Mouse (Mus musculus) CD4-positive, CD25-positive, alpha-beta regulatory T cell (primary cell): ENCODE measurements around the gene Cpa1. TPM values are rescaled to one million over a fixed set of nuclear protein-coding genes. Genes with fewer than 3 reads are reported as not detected.

Source experiments
- polyA plus RNA-seq: library from polyadenylated mRNA; unstranded; fragments of 100-300 nt; shearing (Covaris generic); gene quantifications from one replicate; pipeline ENCODE4 v1.2.1, GENCODE M21; 2017

Cpa1 gene
- not detected for polyA plus RNA-seq

GRCm38 (mm10) chr6:30638674-30639268 is at the start of gene Cpa1:
Gene Cpa1, plus strand, starts transcription at chr6:30639218.

GRCm38 (mm10) chr6:30610710-30611109 is 28.3 kb upstream of the Cpa1 start, which contains the start of gene Cpa5:
Gene Cpa5, plus strand, starts transcription at chr6:30611010.

GRCm38 (mm10) chr6:30693350-30693991 is 54.5 kb downstream of the Cpa1 start, which contains the start of gene Cep41:
Gene Cep41, minus strand, starts transcription at chr6:30693749.

Other genes with a start within 250 kb of the Cpa1 start
- gene Zc3hc1, start 248.2 kb upstream of the Cpa1 start, polyA plus RNA-seq = 37.7 TPM
- gene Klhdc10, start 237.3 kb upstream of the Cpa1 start, polyA plus RNA-seq = 12.2 TPM
- gene Tmem209, start 129.4 kb upstream of the Cpa1 start, polyA plus RNA-seq = 57.3 TPM
- gene Ssmem1, start 129.4 kb upstream of the Cpa1 start, polyA plus RNA-seq = not detected
- gene Cpa2, start 97.6 kb upstream of the Cpa1 start, polyA plus RNA-seq = 0.17 TPM
- gene Cpa4, start 70.8 kb upstream of the Cpa1 start, polyA plus RNA-seq = not detected
- not detected for gene Cpa5, start 28.2 kb upstream of the Cpa1 start, polyA plus RNA-seq
- 10.1 TPM for gene Cep41, start 54.5 kb downstream of the Cpa1 start, polyA plus RNA-seq
- gene Mest, start 84.3 kb downstream of the Cpa1 start, polyA plus RNA-seq = 0.61 TPM